Mouse (Mus musculus) CH12.LX (cell line): Measurements from ENCODE around the gene Sbsn.

Experiments
- CHD2 ChIP-seq: IDR thresholded peaks from 2 replicates; pipeline ENCODE4 v1.6.1; 2011; ENCODE audit warnings: low read length, improper control_type of control experiment
- CTCF ChIP-seq, 2 experiments: IDR thresholded peaks in 1 of 2; conservative IDR thresholded peaks in 1 of 2; 2 replicates each; pipeline ENCODE4 v1.5.1; 2011 to 2012; ENCODE audit warnings: low read depth in 2 of 2, low read length in 2 of 2, improper control_type of control experiment in 1 of 2, inconsistent platforms in 1 of 2, mild to moderate bottlenecking in 1 of 2, moderate library complexity in 1 of 2
- NRF1 ChIP-seq: IDR thresholded peaks from 2 replicates; pipeline ENCODE4 v1.6.1; 2014; ENCODE audit warnings: low read depth, mild to moderate bottlenecking, inconsistent platforms, low read length, improper control_type of control experiment, moderate library complexity
- TCF12 ChIP-seq: IDR thresholded peaks from 2 replicates; pipeline ENCODE4 v1.6.1; 2014; ENCODE audit warnings: low read depth, mild to moderate bottlenecking, inconsistent platforms, low read length, improper control_type of control experiment
- UBTF ChIP-seq: IDR thresholded peaks from 2 replicates; pipeline ENCODE4 v1.6.1; 2012; ENCODE audit warnings: low read depth, mild to moderate bottlenecking, inconsistent platforms, low read length, improper control_type of control experiment, moderate library complexity

- TF ChIP-seq CHD2, result no peak
- no peak for TF ChIP-seq NRF1
- no peak for TF ChIP-seq CTCF (conservative IDR thresholded peaks at IDR 0.05 in 1 of 2, IDR thresholded peaks at IDR 0.05 in 1 of 2; ENCODE audit: low read depth in 2 of 2, low read length in 2 of 2)
- no peak for TF ChIP-seq UBTF
- TF ChIP-seq TCF12, result no peak
These were observed 33.9 kb downstream of the Sbsn start for GRCm38 (mm10) chr7:30785154-30785553.
